Mouse (Mus musculus) spleen, adult 2 months (tissue): ENCODE results near the gene Cirbp. TPM values are rescaled to one million over a fixed set of nuclear protein-coding genes. Genes with fewer than 3 reads are reported as not detected.

ENCODE experiments used
- DNase-seq, 2 experiments: peaks; one replicate each; pipeline versions ENCODE4 v3.0.0 to v3.0.0-alpha.2; 2012 to 2021; ENCODE audit warnings: low spot score in 2 of 2, low read depth in 1 of 2
- H3K27ac ChIP-seq: fragments of 200-500 bp; 2 replicates; pipeline ENCODE4 v1.5.1; 2012; ENCODE audit warnings: low read length, inconsistent platforms; ENCODE audit not compliant: insufficient read depth
- H3K27me3 ChIP-seq: fragments of 200-500 bp; 2 replicates; pipeline ENCODE4 v1.6.1; 2012; ENCODE audit warnings: mild to moderate bottlenecking, moderate library complexity, low read length, inconsistent platforms; ENCODE audit not compliant: control insufficient read depth, insufficient read depth
- H3K36me3 ChIP-seq: fragments of 200-500 bp; 2 replicates; pipeline ENCODE4 v1.6.1; 2012; ENCODE audit warnings: mild to moderate bottlenecking, low read length, inconsistent platforms; ENCODE audit not compliant: control insufficient read depth, insufficient read depth
- H3K4me1 ChIP-seq: fragments of 200-500 bp; 2 replicates; pipeline ENCODE4 v1.6.1; 2011; ENCODE audit warnings: inconsistent platforms; ENCODE audit not compliant: control insufficient read depth, insufficient read depth, insufficient read length
- H3K4me3 ChIP-seq: fragments of 200-500 bp; 2 replicates; pipeline ENCODE4 v1.5.1; 2011; ENCODE audit warnings: mild to moderate bottlenecking, inconsistent platforms; ENCODE audit not compliant: insufficient read depth, insufficient read length; ENCODE audit errors: extremely low read depth
- CTCF ChIP-seq: fragments of 200-500 bp; IDR thresholded peaks from 2 replicates; pipeline ENCODE4 v1.5.1; 2011; ENCODE audit warnings: mild to moderate bottlenecking, inconsistent platforms; ENCODE audit not compliant: insufficient read depth, insufficient read length, insufficient replicate concordance; ENCODE audit errors: extremely low read depth
- POLR2A ChIP-seq: fragments of 200-500 bp; IDR thresholded peaks from 2 replicates; pipeline ENCODE4 v1.6.1; 2011; ENCODE audit warnings: low read depth, low read length, inconsistent platforms
- WGBS: fragments of 180-500 bp; shearing (Covaris S2); methylation state at CpG from one replicate; pipeline ENCODE4 v1.1.7; 2018; 5-methylcytosine and 5-hydroxymethylcytosine counted together
- polyA plus RNA-seq: library from polyadenylated mRNA; depleted of rRNA; stranded (reverse); fragments of >200 nt; gene quantifications from 2 replicates; pipeline ENCODE4 v1.2.3, GENCODE M21; 2012

Cirbp gene
- polyA plus RNA-seq, 1 experiment, result 144 TPM

DNA sequence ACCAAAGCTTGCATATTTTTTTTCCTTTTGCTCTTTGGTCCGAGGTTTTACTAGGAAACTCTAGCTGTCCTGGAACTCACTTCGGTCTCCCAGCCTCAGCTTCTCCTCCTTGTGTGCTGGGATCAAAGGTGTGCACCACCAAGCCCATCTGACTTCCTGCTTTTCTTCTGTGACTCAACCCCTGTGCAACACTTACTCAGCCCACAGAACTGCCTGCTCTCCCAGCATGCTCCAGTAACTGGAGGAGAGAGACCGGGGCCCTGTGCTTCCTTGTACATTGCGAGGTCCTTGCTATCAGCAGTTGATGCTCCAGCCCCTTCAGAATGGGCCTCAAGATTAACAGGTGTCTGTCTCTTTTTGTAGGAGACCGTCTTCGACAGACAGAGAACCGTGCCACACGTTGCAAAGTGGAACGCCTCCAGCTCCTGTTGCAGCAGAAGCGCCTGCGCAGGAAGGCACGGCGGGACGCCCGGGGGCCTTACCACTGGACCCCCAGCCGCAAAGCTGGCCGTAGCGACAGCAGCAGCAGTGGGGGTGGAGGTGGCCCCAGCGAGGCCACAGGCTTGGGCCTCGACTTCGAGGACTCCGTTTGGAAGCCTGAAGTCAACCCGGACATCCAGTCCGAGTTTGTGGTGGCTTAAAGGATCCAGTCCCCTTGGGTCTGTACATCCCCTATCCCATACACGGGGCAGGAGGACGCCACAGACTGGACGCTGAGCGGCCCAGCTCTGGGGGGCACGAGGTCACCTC is 9.6 kb upstream of the Cirbp start:
- Histone ChIP-seq H3K36me3 (peaks cover 51% of the 10 kb centered on the region), H3K4me1 (peaks cover 50% of the 10 kb centered on the region)

DNA sequence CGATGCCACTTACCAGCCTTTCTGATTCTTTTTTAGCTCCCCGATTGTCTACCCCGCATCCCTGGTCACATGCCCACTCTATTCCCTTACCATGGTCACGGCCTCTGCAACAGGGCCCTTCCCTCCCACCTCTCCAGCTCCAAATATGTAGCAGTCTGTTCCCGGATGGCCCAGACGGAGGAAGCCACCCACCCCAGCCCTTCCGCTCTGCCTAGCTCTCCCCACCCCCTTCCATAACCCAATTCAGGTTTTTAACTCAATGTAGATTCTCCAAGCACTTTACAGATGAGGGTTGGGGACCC is 9.1 kb upstream of the Cirbp start:
- peaks cover 55% of the 10 kb centered on the region for H3K4me1 ChIP-seq
- H3K4me3 ChIP-seq, result no peak overlapping the region
- H3K27ac ChIP-seq, result peak overlapping the region; percentile 26; the same call in 1 of the 2 replicates

More for the DNA sequence above, 9.6 kb upstream of the Cirbp start:
- Histone ChIP-seq H3K4me3 (no peak overlapping the region), H3K27ac (peak overlapping the region; percentile 26), H3K27me3 (no peaks in the 10 kb centered on the region)
- no peak for TF ChIP-seq POLR2A
- TF ChIP-seq CTCF, result no peak
- DNase-seq, result no peak
- 86% methylated on average over 29 of the region's 29 CpGs for WGBS

DNA sequence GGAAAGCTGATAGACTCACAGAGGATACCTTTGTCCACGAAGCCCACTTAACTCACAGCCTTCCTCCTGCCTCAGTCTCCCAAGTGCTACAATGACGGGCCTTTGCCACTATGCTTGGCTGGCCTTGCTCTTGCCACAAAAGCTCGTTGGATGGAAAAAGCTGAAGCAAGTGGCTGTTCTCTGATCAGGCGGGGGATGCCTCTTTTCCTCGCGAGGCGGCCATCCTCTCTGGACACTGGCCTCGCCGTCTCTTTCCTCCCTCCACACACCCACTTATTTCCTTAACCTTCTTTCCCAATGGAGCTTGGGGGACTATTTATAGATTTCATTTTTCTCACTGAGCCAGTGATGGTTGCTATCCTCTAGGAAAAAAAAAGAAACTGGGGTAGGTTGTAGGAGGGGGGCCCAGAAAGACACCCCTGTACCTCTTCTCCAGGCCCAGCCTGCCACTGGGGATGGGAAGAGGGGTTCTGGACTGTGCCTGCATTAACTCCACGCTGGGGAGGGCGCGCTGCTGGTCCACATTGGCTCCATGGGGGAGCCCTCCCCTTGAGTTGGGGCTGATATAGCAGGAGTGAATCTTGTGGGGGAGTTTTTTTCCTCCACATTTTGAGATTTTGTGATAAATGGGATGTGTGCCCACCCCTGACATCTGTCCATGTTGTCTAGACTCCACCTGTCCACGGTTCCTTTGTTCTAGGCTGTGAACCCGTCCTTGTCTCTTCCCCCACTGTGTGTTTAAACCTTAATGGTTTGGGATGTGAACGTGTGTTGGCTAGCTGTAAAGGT is 8.4 kb upstream of the Cirbp start:
- Histone ChIP-seq H3K4me3 (no peak overlapping the region), H3K27ac (peak overlapping the region; percentile 72; the same call in 1 of the 2 replicates), H3K36me3 (peaks cover 43% of the 10 kb centered on the region), H3K27me3 (no peaks in the 10 kb centered on the region), H3K4me1 (peaks cover 59% of the 10 kb centered on the region)
- no peak for TF ChIP-seq CTCF
- no peak for TF ChIP-seq POLR2A
- WGBS, result 72% methylated on average over 15 of the region's 15 CpGs
- no peak for DNase-seq

More for the DNA sequence above, 9.1 kb upstream of the Cirbp start:
- WGBS, result 86% methylated on average over 7 of the region's 7 CpGs
- H3K27me3 ChIP-seq, result no peaks in the 10 kb centered on the region
- peaks cover 46% of the 10 kb centered on the region for H3K36me3 ChIP-seq
- no peak for TF ChIP-seq POLR2A
- no peak for TF ChIP-seq CTCF
- DNase-seq, result no peak

DNA sequence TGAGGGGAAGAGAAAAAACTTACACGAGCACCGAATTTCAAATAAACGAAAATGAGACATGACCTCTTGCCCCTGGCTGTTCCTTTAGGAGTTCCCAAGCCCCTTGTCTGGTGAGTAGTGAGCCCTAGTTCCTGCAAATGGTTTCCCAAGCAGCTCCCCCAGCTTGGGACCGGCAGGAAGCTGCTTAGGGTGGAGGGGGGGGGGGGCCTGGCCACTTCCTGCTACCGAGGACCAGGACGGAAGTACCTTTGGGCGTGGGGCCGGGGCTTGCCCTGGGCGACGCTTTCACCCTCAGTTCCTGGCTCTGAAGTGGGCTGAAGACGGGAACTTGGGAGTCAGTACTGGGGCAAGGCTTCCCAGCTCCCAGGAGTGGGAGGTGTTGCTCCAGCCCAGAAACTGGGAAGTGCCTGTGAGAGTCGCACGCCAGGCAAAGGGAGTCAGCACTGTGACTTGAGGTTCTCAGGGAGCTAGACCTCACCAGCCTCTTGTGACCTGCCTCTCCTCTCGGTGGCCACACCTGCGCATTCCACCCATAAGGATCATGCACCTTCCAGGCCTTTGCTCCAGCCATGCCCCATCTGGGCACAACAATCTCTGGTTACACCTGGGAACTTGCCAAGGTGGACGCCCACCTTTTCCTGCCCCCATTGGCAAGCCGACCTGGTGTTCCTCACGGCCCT is 7.3 kb upstream of the Cirbp start:
- Histone ChIP-seq H3K4me3 (peak overlapping the region; percentile 49), H3K27ac (peak overlapping the region; percentile 99), H3K36me3 (peaks cover 37% of the 10 kb centered on the region), H3K27me3 (no peaks in the 10 kb centered on the region), H3K4me1 (peaks cover 58% of the 10 kb centered on the region)
- under 1% methylated on average over 18 of the region's 18 CpGs for WGBS
- peak in 1 of 2 experiments; percentile 76 for DNase-seq
- TF ChIP-seq POLR2A (peak; percentile 77), CTCF (no peak)

DNA sequence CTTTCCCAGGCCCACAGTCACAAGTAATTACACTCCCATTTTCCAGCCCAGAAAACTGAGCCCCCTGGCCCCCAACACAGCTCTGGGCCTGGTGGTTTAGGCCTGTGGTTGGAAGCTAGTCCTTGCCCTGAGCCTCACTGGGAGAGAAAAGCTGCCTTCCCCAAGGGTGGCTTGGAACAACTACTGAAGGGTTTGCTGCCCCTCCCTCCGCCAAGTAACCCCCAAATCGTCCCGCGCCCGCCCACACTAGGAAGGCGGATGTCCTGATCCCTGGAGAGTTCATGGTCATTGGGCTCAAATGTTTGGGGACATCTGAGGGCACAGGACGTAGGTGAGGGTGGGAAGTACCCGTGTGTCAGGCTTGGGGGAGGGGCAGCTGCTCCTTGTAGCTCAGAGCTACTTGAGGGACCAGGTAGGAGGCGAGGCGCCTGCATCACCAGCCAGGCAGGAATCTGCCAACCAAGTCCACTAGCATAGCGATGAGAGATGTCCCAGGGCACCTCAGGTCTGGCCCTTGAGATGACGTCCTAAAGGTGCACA is 6.7 kb upstream of the Cirbp start:
- peak in 1 of 2 experiments; percentile 74 for DNase-seq
- H3K27ac ChIP-seq, result peak overlapping the region; percentile 99
- H3K36me3 ChIP-seq, result peaks cover 31% of the 10 kb centered on the region
- H3K4me1 ChIP-seq, result peaks cover 60% of the 10 kb centered on the region
- WGBS, result 5% methylated on average over 12 of the region's 12 CpGs
- H3K27me3 ChIP-seq, result no peaks in the 10 kb centered on the region
- peak overlapping the region; percentile 60 for H3K4me3 ChIP-seq
- no peak for TF ChIP-seq POLR2A
- TF ChIP-seq CTCF, result no peak

DNA sequence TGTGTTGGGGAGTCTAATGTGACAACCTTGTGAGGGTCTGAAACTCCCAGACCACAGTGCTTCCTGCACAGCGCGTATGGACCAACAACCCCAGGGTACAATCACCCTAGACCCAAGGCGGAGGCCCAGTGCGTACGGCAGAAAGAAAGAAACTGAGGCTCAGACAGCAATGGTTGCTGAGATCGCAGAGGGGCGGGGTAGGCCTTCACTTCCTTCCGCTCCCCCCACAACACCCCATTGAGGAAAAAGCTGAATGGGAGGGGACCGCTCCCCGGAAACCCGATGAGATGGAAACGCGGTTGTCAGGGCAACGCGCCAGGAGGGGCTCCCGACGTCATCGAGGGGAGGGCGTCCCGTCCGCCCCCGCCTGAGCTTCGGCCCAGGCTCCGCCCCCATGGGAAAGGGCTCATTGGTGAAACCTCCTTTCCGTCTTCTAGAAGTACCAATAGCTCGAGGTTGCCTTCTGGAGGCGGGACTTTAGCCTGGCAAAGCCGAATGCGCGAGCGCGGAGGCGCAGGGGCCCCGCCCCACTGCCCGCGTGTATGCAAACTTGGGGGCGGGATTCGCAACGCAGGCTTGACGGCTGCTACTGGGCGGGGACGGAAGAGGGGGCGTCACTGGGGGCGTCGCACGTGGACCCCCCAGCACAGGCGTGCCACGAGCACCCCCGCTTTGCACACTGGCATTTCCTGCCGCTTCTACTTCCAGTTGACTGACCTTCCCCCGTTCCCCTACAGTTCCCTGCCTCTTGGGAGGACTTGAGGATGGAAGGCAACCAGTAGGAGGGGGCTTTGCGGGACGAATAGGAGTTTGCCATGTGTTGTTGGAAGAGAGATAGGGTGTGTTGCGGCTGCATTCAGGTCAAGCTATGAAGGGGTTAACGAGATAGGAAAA is 6.0 kb upstream of the Cirbp start:
- TF ChIP-seq CTCF, result no peak
- peak; percentile 65; the same call in 1 of the 2 replicates for TF ChIP-seq POLR2A
- peak overlapping the region; percentile 60 for H3K4me3 ChIP-seq
- peaks cover 67% of the 10 kb centered on the region for H3K4me1 ChIP-seq
- H3K27me3 ChIP-seq, result no peaks in the 10 kb centered on the region
- peak overlapping the region; percentile 99 for H3K27ac ChIP-seq
- WGBS, result under 1% methylated on average over 55 of the region's 55 CpGs
- peaks cover 24% of the 10 kb centered on the region for H3K36me3 ChIP-seq
- peak; percentile 99 for DNase-seq
